Mouse (Mus musculus) hindbrain, embryonic 16.5 days (tissue): ENCODE results near the gene Krt10. TPM values are rescaled to one million over a fixed set of nuclear protein-coding genes. Genes with fewer than 3 reads are reported as not detected.

Source experiments
- ATAC-seq: fragments of 200-750 bp; cut with Nextera tagmentation; 2 replicates; pipeline ENCODE4 v1.8.0; 2017; ENCODE audit warnings: moderate TSS enrichment, moderate library complexity
- H3K27ac ChIP-seq: fragments of 300-500 bp; sonication (generic); 2 replicates; pipeline ENCODE4 v1.5.1; 2014; ENCODE audit warnings: low read depth, mild to moderate bottlenecking, control low read depth, low read length, moderate library complexity
- H3K27me3 ChIP-seq: fragments of 300-500 bp; sonication (generic); replicated peaks from 2 replicates; pipeline ENCODE4 v1.6.1; 2014; ENCODE audit warnings: low read length; ENCODE audit not compliant: control insufficient read depth, insufficient read depth
- H3K36me3 ChIP-seq: fragments of 300-500 bp; sonication (generic); 2 replicates; pipeline ENCODE4 v1.6.1; 2014; ENCODE audit warnings: mild to moderate bottlenecking, low read length, moderate library complexity, mixed read lengths; ENCODE audit not compliant: control insufficient read depth, insufficient read depth
- H3K4me1 ChIP-seq: fragments of 300-500 bp; sonication (generic); 2 replicates; pipeline ENCODE4 v1.6.1; 2014; ENCODE audit warnings: low read depth, low read length; ENCODE audit not compliant: control insufficient read depth, insufficient read depth
- H3K4me2 ChIP-seq: fragments of 300-500 bp; sonication (generic); 2 replicates; pipeline ENCODE4 v1.6.1; 2014; ENCODE audit warnings: mild to moderate bottlenecking, low read length, control low read depth, moderate library complexity
- H3K4me3 ChIP-seq: fragments of 300-500 bp; sonication (generic); 2 replicates; pipeline ENCODE4 v1.5.1; 2014; ENCODE audit warnings: mild to moderate bottlenecking, low read length, control low read depth, moderate library complexity
- H3K9ac ChIP-seq: fragments of 300-500 bp; sonication (generic); 2 replicates; pipeline ENCODE4 v1.6.1; 2014; ENCODE audit warnings: low read depth, mild to moderate bottlenecking, control low read depth, low read length, moderate library complexity
- H3K9me3 ChIP-seq: fragments of 300-500 bp; sonication (generic); 2 replicates; pipeline ENCODE4 v1.6.1; 2014; ENCODE audit warnings: mild to moderate bottlenecking, low read length, moderate library complexity; ENCODE audit not compliant: control insufficient read depth
- WGBS: fragments of 180-500 bp; shearing (Covaris S2); extraction: QIAGEN DNeasy Blood & Tissue Kit; methylation state at CpG from one replicate; pipeline ENCODE4 v1.1.7; 2014; 5-methylcytosine and 5-hydroxymethylcytosine counted together
- polyA plus RNA-seq: library from polyadenylated mRNA; unstranded; fragments of >200 nt; fragmentation: Nextera tagmentation; extraction: Ambion mirVana; gene quantifications from 2 replicates; pipeline ENCODE4 v1.2.1, GENCODE M21; 2015

Krt10 gene
- polyA plus RNA-seq, 1 experiment from 2014 or later, result 27.5 TPM

GRCm38 (mm10) chr11:99413247-99413646 is 24.1 kb upstream of the Krt10 start:
- Histone ChIP-seq H3K36me3 (no peaks in the 10 kb centered on the region), H3K4me2 (no peak overlapping the region), H3K27me3 (no peaks in the 10 kb centered on the region), H3K27ac (no peak overlapping the region), H3K4me1 (no peaks in the 10 kb centered on the region), H3K9me3 (no peaks in the 10 kb centered on the region), H3K4me3 (no peak overlapping the region), H3K9ac (no peak overlapping the region)
- ATAC-seq, result no peak
- WGBS, result 20% methylated on average over 6 of the region's 6 CpGs

GRCm38 (mm10) chr11:99406186-99406585 is 17.0 kb upstream of the Krt10 start:
- WGBS, result 79% methylated on average over 10 of the region's 10 CpGs
- H3K4me2 ChIP-seq, result no peak overlapping the region
- no peaks in the 10 kb centered on the region for H3K27me3 ChIP-seq

GRCm38 (mm10) chr11:99399956-99400549 is 10.9 kb upstream of the Krt10 start:
- no peaks in the 10 kb centered on the region for H3K4me1 ChIP-seq
- H3K9me3 ChIP-seq, result no peaks in the 10 kb centered on the region
- H3K27ac ChIP-seq, result no peak overlapping the region
- H3K4me2 ChIP-seq, result no peak overlapping the region
- no peaks in the 10 kb centered on the region for H3K36me3 ChIP-seq
- no peak overlapping the region for H3K4me3 ChIP-seq
- WGBS, result 88% methylated on average over 13 of the region's 13 CpGs
- no peak overlapping the region for H3K9ac ChIP-seq
- no peaks in the 10 kb centered on the region for H3K27me3 ChIP-seq
- no peak for ATAC-seq

More at GRCm38 (mm10) chr11:99406186-99406585, 17.0 kb upstream of the Krt10 start:
- ATAC-seq, result no peak
- no peak overlapping the region for H3K9ac ChIP-seq
- no peak overlapping the region for H3K27ac ChIP-seq
- no peaks in the 10 kb centered on the region for H3K4me1 ChIP-seq
- no peak overlapping the region for H3K4me3 ChIP-seq
- no peaks in the 10 kb centered on the region for H3K36me3 ChIP-seq
- no peaks in the 10 kb centered on the region for H3K9me3 ChIP-seq

- no peak overlapping the region for H3K27ac ChIP-seq
- H3K27me3 ChIP-seq, result no peaks in the 10 kb centered on the region
- H3K4me1 ChIP-seq, result no peaks in the 10 kb centered on the region
- H3K9ac ChIP-seq, result no peak overlapping the region
- no peaks in the 10 kb centered on the region for H3K36me3 ChIP-seq
- WGBS, result 68% methylated on average over 8 of the region's 8 CpGs
- no peak for ATAC-seq
- no peak overlapping the region for H3K4me3 ChIP-seq
- no peaks in the 10 kb centered on the region for H3K9me3 ChIP-seq
- no peak overlapping the region for H3K4me2 ChIP-seq
Measured at GRCm38 (mm10) chr11:99398832-99399231, 9.7 kb upstream of the Krt10 start.

GRCm38 (mm10) chr11:99398084-99398483 is 8.9 kb upstream of the Krt10 start:
- no peaks in the 10 kb centered on the region for H3K27me3 ChIP-seq
- H3K9me3 ChIP-seq, result no peaks in the 10 kb centered on the region
- H3K4me3 ChIP-seq, result no peak overlapping the region
- no peak for ATAC-seq
- no peaks in the 10 kb centered on the region for H3K4me1 ChIP-seq
- 76% methylated on average over 3 of the region's 3 CpGs for WGBS
- H3K36me3 ChIP-seq, result no peaks in the 10 kb centered on the region
- no peak overlapping the region for H3K9ac ChIP-seq
- no peak overlapping the region for H3K27ac ChIP-seq
- H3K4me2 ChIP-seq, result no peak overlapping the region

- ATAC-seq, result no peak
- H3K4me3 ChIP-seq, result no peak overlapping the region
- H3K9ac ChIP-seq, result no peak overlapping the region
- H3K4me2 ChIP-seq, result no peak overlapping the region
- H3K27me3 ChIP-seq, result no peaks in the 10 kb centered on the region
- no peaks in the 10 kb centered on the region for H3K4me1 ChIP-seq
- no peaks in the 10 kb centered on the region for H3K36me3 ChIP-seq
- 88% methylated on average over 2 of the region's 2 CpGs for WGBS
- no peaks in the 10 kb centered on the region for H3K9me3 ChIP-seq
- no peak overlapping the region for H3K27ac ChIP-seq
Measured at GRCm38 (mm10) chr11:99396661-99397060, 7.5 kb upstream of the Krt10 start.

GRCm38 (mm10) chr11:99396034-99396433 is 6.9 kb upstream of the Krt10 start:
- ATAC-seq, result no peak
- no peaks in the 10 kb centered on the region for H3K9me3 ChIP-seq
- H3K9ac ChIP-seq, result no peak overlapping the region
- no peaks in the 10 kb centered on the region for H3K27me3 ChIP-seq
- H3K4me2 ChIP-seq, result no peak overlapping the region
- no peaks in the 10 kb centered on the region for H3K36me3 ChIP-seq
- no peak overlapping the region for H3K4me3 ChIP-seq
- H3K4me1 ChIP-seq, result no peaks in the 10 kb centered on the region
- no peak overlapping the region for H3K27ac ChIP-seq
- WGBS, result 48% methylated on average over 3 of the region's 3 CpGs

- Histone ChIP-seq H3K9ac (no peak overlapping the region), H3K27ac (no peak overlapping the region), H3K4me3 (no peak overlapping the region), H3K4me2 (no peak overlapping the region), H3K27me3 (no peaks in the 10 kb centered on the region), H3K36me3 (no peaks in the 10 kb centered on the region), H3K9me3 (no peaks in the 10 kb centered on the region), H3K4me1 (no peaks in the 10 kb centered on the region)
- ATAC-seq, result no peak
- WGBS, result 83% methylated on average over 10 of the region's 10 CpGs
Measured at GRCm38 (mm10) chr11:99392492-99392891, 3.3 kb upstream of the Krt10 start.

GRCm38 (mm10) chr11:99391375-99391774 is 2.2 kb upstream of the Krt10 start:
- WGBS, result 88% methylated on average over 6 of the region's 6 CpGs
- no peaks in the 10 kb centered on the region for H3K9me3 ChIP-seq
- H3K27me3 ChIP-seq, result no peaks in the 10 kb centered on the region
- no peak for ATAC-seq
- no peaks in the 10 kb centered on the region for H3K36me3 ChIP-seq
- no peak overlapping the region for H3K27ac ChIP-seq
- no peak overlapping the region for H3K4me2 ChIP-seq
- peaks cover 6% of the 10 kb centered on the region; the same call in 1 of the 2 replicates for H3K4me1 ChIP-seq
- H3K9ac ChIP-seq, result no peak overlapping the region
- no peak overlapping the region for H3K4me3 ChIP-seq

- no peak overlapping the region for H3K27ac ChIP-seq
- H3K27me3 ChIP-seq, result no peaks in the 10 kb centered on the region
- H3K4me1 ChIP-seq, result peaks cover 6% of the 10 kb centered on the region; the same call in 1 of the 2 replicates
- no peak overlapping the region for H3K9ac ChIP-seq
- WGBS, result 81% methylated on average over 7 of the region's 7 CpGs
- no peak for ATAC-seq
- no peaks in the 10 kb centered on the region for H3K36me3 ChIP-seq
- no peak overlapping the region for H3K4me3 ChIP-seq
- H3K9me3 ChIP-seq, result no peaks in the 10 kb centered on the region
- no peak overlapping the region for H3K4me2 ChIP-seq
Measured at GRCm38 (mm10) chr11:99390866-99391265, 1.7 kb upstream of the Krt10 start.
